8 mouse cellular contexts compared by ENCODE assay signal in genomic region chr4:155251147-155251546, GRCm38 (mm10). TPM values are rescaled to one million over a fixed set of nuclear protein-coding genes. Genes with fewer than 3 reads are reported as not detected.
DNase-seq lines count a peak whose midpoint lies in the region; ATAC-seq and TF ChIP-seq lines count a peak whose summit lies in the region.

No protein-coding gene starts in this region.

- TF ChIP-seq CTCF in hindbrain, postnatal 0 days (IDR thresholded peaks at IDR 0.05; ENCODE audit: low read depth) = no peak

- no peak for TF ChIP-seq POLR2A in myocyte (IDR thresholded peaks at IDR 0.05; ENCODE audit: insufficient read length, low read depth)

- 0 out of 2 replicates have a peak overlapping the region, but pooled peaks have one; percentile 2 for H3K27ac ChIP-seq in kidney, embryonic 16.5 days (ENCODE audit: low read length)
- no peak overlapping the region for H3K27ac ChIP-seq in embryonic facial prominence, embryonic 11.5 days (replicated peaks; ENCODE audit: low read depth, low read length)
- H3K27ac ChIP-seq in hindbrain, postnatal 0 days = no peak overlapping the region

- H3K4me2 ChIP-seq in kidney, embryonic 16.5 days (replicated peaks; ENCODE audit: low read depth, low read length) = peak overlapping the region; percentile 96
- H3K4me2 ChIP-seq in embryonic facial prominence, embryonic 11.5 days (ENCODE audit: low read depth, low read length) = peak overlapping the region; percentile 93
- peak overlapping the region; percentile 93 for H3K4me2 ChIP-seq in hindbrain, postnatal 0 days (ENCODE audit: low read depth, low read length)
- H3K4me2 ChIP-seq in myocyte (ENCODE audit: low read depth) = peak overlapping the region; percentile 97

- WGBS in kidney, embryonic 16.5 days = 51% methylated on average over 3 of the region's 3 CpGs
- WGBS in embryonic facial prominence, embryonic 11.5 days = 79% methylated on average over 3 of the region's 3 CpGs
- 44% methylated on average over 3 of the region's 3 CpGs for WGBS in hindbrain, postnatal 0 days

- no peak for ATAC-seq in kidney, embryonic 16.5 days (ENCODE audit: low FRiP score, low TSS enrichment)
- no peak for ATAC-seq in embryonic facial prominence, embryonic 11.5 days (replicated peaks; ENCODE audit: insufficient number of reproducible peaks, low FRiP score, low TSS enrichment, low read depth)
- ATAC-seq in hindbrain, postnatal 0 days = no peak

- peak overlapping the region; percentile 23; the same call in 1 of the 2 replicates for H3K9ac ChIP-seq in kidney, embryonic 16.5 days (replicated peaks; ENCODE audit: low read length)
- no peak overlapping the region for H3K9ac ChIP-seq in embryonic facial prominence, embryonic 11.5 days (replicated peaks; ENCODE audit: low read length)
- 0 out of 2 replicates have a peak overlapping the region, but pooled peaks have one; percentile 10 for H3K9ac ChIP-seq in hindbrain, postnatal 0 days (replicated peaks; ENCODE audit: low read length)

- no peak for DNase-seq in kidney, adult 8-10 months
- DNase-seq in embryonic facial prominence, embryonic 11.5 days (ENCODE audit: low spot score) = no peak
- peak; percentile 41 for DNase-seq in hindbrain, postnatal 0 days (ENCODE audit: low spot score)
- DNase-seq in gastrocnemius, adult 8-10 months (ENCODE audit: low spot score in 2 of 2) = no peak
- no peak for DNase-seq in spleen, postnatal 14 days (ENCODE audit: low spot score in 2 of 2)
- no peak for DNase-seq in heart, postnatal 36 days

- H3K79me2 ChIP-seq in myocyte (ENCODE audit: control insufficient read depth, insufficient read depth) = peaks cover 9% of the 10 kb centered on the region

- peaks cover 28% of the 10 kb centered on the region for H3K4me1 ChIP-seq in kidney, embryonic 16.5 days (ENCODE audit: insufficient read depth, low read length)
- H3K4me1 ChIP-seq in embryonic facial prominence, embryonic 11.5 days (ENCODE audit: control insufficient read depth, insufficient read depth, low read length) = peaks cover 3% of the 10 kb centered on the region; the same call in 1 of the 2 replicates
- H3K4me1 ChIP-seq in hindbrain, postnatal 0 days (ENCODE audit: insufficient read depth, low read length) = 0 out of 2 replicates have a peak, but pooled peaks cover 6% of the 10 kb centered on the region

- no peaks in the 10 kb centered on the region for H3K27me3 ChIP-seq in kidney, embryonic 16.5 days (ENCODE audit: insufficient read depth, low read length)
- H3K27me3 ChIP-seq in embryonic facial prominence, embryonic 11.5 days (ENCODE audit: control insufficient read depth, insufficient read depth, low read length) = no peaks in the 10 kb centered on the region
- no peaks in the 10 kb centered on the region for H3K27me3 ChIP-seq in hindbrain, postnatal 0 days (ENCODE audit: insufficient read depth, low read length)
- no peaks in the 10 kb centered on the region for H3K27me3 ChIP-seq in myocyte (ENCODE audit: control insufficient read depth, insufficient read depth, insufficient read length)

- intact Hi-C loops in heart, postnatal 36 days (cut with DNase I) = loop anchor here (5.0 to 10.0 kb wide), 2 partner anchors 56 to 286 kb away; partner anchors contain the start of genes Hes5 and Pank4

- H3K4me3 ChIP-seq in kidney, embryonic 16.5 days (ENCODE audit: low read length) = peak overlapping the region; percentile 68
- H3K4me3 ChIP-seq in embryonic facial prominence, embryonic 11.5 days (ENCODE audit: low read depth, low read length) = peak overlapping the region; percentile 65; the same call in 1 of the 2 replicates
- H3K4me3 ChIP-seq in hindbrain, postnatal 0 days (ENCODE audit: low read length) = no peak overlapping the region; the same call in 1 of the 2 replicates
- peak overlapping the region; percentile 76 for H3K4me3 ChIP-seq in myocyte

- H3K36me3 ChIP-seq in kidney, embryonic 16.5 days (ENCODE audit: insufficient read depth, low read length) = peaks cover 6% of the 10 kb centered on the region; the same call in 1 of the 2 replicates
- no peaks in the 10 kb centered on the region; the same call in 1 of the 2 replicates for H3K36me3 ChIP-seq in embryonic facial prominence, embryonic 11.5 days (replicated peaks; ENCODE audit: control insufficient read depth, insufficient read depth, low read depth, low read length)
- no peaks in the 10 kb centered on the region for H3K36me3 ChIP-seq in hindbrain, postnatal 0 days (ENCODE audit: insufficient read depth, low read length)
- H3K36me3 ChIP-seq in myocyte (ENCODE audit: control insufficient read depth, insufficient read depth) = no peaks in the 10 kb centered on the region

- H3K9me3 ChIP-seq in kidney, embryonic 16.5 days (ENCODE audit: low read length) = peaks cover 3% of the 10 kb centered on the region; the same call in 1 of the 2 replicates
- H3K9me3 ChIP-seq in embryonic facial prominence, embryonic 11.5 days (replicated peaks; ENCODE audit: control insufficient read depth, low read length) = no peaks in the 10 kb centered on the region
- H3K9me3 ChIP-seq in hindbrain, postnatal 0 days (ENCODE audit: low read length) = no peaks in the 10 kb centered on the region

- no peak overlapping the region for H3ac ChIP-seq in myocyte (ENCODE audit: control insufficient read depth, insufficient read length)

TF ChIP-seq in myocyte, 11 proteins besides CTCF, POLR2A, EP300 and RAD21:
- TF ChIP-seq TCF12 (IDR thresholded peaks at IDR 0.05; ENCODE audit: insufficient read depth, poor library complexity, severe bottlenecking) (no peak), MYOD1 (IDR thresholded peaks at IDR 0.05; ENCODE audit: control insufficient read depth in 1 of 3, insufficient read length in 2 of 3, low read depth in 2 of 3) (no peak), REST (IDR thresholded peaks at IDR 0.05; ENCODE audit: insufficient read depth, insufficient read length) (no peak), CEBPB (IDR thresholded peaks at IDR 0.05; ENCODE audit: insufficient read depth, poor library complexity, severe bottlenecking) (no peak), POLR2AphosphoS2 (IDR thresholded peaks at IDR 0.05; ENCODE audit: insufficient read length, low read depth) (no peak), TCF3 (IDR thresholded peaks at IDR 0.05; ENCODE audit: insufficient read length, low read depth) (no peak), E2F4 (IDR thresholded peaks at IDR 0.05; ENCODE audit: insufficient read depth) (no peak), MYOG (IDR thresholded peaks at IDR 0.05; ENCODE audit: control insufficient read depth in 1 of 3, insufficient read depth in 1 of 3, insufficient read length in 2 of 3, low read depth in 2 of 3) (no peak), MAX (IDR thresholded peaks at IDR 0.05; ENCODE audit: low read depth) (no peak), SRF (IDR thresholded peaks at IDR 0.05; ENCODE audit: control insufficient read depth, insufficient read length, low read depth) (no peak), USF1 (IDR thresholded peaks at IDR 0.05; ENCODE audit: low read depth) (no peak)
TF ChIP-seq in myocyte: peak in this region for 0.

RNA-seq across cellular contexts. Expression of gene Faap20, which starts 1.5 kb away (rescaled TPM):
- polyA plus RNA-seq in kidney, embryonic 16.5 days (2015; fragmentation: Nextera tagmentation; extraction: Ambion mirVana) = 77.4 and 77.8 TPM in 2 replicates
- polyA plus RNA-seq in embryonic facial prominence, embryonic 11.5 days (2014; fragmentation: Nextera tagmentation; extraction: Ambion mirVana) = 87.8 and 93.4 TPM in 2 replicates
- total RNA-seq in hindbrain, postnatal 0 days (2014; rRNA removed) = 51.2 and 61.4 TPM in 2 replicates
- polyA plus RNA-seq in hindbrain, postnatal 0 days (2015; fragmentation: Nextera tagmentation; extraction: Ambion mirVana) = 60.8 and 62.5 TPM in 2 replicates
- 40.4 TPM for polyA plus RNA-seq in myocyte (2012; fragmentation: generic; extraction: Trizol)
- 1 to 10 TPM; 3.6 to 6.8 (median 5.0) TPM for total RNA-seq in gastrocnemius, adult 8-10 months (2022)
- total RNA-seq in heart, postnatal 36 days (2021) = 10 to 100 TPM; 14.5 to 18.3 TPM

RNA-seq across cellular contexts. Expression of gene Ski, which starts 28.8 kb away (rescaled TPM):
- polyA plus RNA-seq in kidney, embryonic 16.5 days (2015; fragmentation: Nextera tagmentation; extraction: Ambion mirVana) = 14.5 and 15.9 TPM in 2 replicates
- 15.4 and 15.9 TPM in 2 replicates for polyA plus RNA-seq in embryonic facial prominence, embryonic 11.5 days (2014; fragmentation: Nextera tagmentation; extraction: Ambion mirVana)
- 69.8 and 71.3 TPM in 2 replicates for total RNA-seq in hindbrain, postnatal 0 days (2014; rRNA removed)
- polyA plus RNA-seq in hindbrain, postnatal 0 days (2015; fragmentation: Nextera tagmentation; extraction: Ambion mirVana) = 8.8 and 9.5 TPM in 2 replicates
- polyA plus RNA-seq in myocyte (2012; fragmentation: generic; extraction: Trizol) = 54.5 TPM
- 10 to 100 TPM; 25.8 to 29.6 (median 28.3) TPM for total RNA-seq in gastrocnemius, adult 8-10 months (2022)
- total RNA-seq in heart, postnatal 36 days (2021) = 10 to 100 TPM; 53.3 to 56.8 TPM
